Mouse (Mus musculus) cerebellum, postnatal 14 days (tissue): ENCODE results near the gene Itsn1.

Source experiments
- DNase-seq, 2 experiments: peaks; one replicate each; pipeline ENCODE4 v3.0.0; 2021; ENCODE audit warnings: mixed read lengths in 2 of 2

The Itsn1 gene

DNA sequence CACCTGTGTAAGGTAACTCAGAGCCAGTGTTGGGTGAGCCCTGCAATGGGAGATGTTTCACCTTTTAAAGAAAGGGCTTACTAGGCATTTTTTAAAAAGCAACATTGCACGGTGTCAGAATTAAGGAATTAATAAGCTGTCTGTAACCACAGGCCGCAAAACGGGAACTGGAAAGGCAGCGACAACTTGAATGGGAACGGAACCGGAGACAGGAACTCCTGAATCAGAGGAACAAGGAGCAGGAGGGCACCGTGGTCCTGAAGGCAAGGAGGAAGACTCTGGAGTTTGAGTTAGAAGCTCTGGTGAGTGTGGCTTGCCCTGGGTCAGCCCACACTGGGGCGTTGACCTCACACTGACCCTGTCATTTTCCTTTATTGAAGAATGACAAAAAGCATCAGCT lies 91.2 kb downstream of the Itsn1 start:
- DNase-seq: no peak

DNA sequence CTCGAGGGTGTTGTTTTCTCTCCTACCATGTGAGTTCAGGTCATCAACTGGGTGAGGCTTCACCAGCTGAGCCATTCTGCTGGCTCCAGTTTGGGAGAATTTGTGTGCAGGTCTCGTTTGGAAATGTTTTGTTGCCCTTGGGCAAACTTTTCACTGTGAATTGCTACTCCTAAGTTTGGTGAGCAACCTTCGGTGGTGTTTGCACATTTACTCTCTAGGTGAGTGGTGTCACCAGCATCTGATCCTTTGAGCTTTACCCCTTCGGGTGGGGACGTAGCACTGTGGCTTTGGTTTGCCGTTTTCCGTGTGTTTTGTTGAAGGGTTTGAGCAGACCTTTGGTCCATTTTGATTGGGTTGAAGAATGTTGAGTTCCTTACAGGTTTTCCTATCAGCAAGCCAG lies 93.2 kb downstream of the Itsn1 start:
- DNase-seq: no peak

DNA sequence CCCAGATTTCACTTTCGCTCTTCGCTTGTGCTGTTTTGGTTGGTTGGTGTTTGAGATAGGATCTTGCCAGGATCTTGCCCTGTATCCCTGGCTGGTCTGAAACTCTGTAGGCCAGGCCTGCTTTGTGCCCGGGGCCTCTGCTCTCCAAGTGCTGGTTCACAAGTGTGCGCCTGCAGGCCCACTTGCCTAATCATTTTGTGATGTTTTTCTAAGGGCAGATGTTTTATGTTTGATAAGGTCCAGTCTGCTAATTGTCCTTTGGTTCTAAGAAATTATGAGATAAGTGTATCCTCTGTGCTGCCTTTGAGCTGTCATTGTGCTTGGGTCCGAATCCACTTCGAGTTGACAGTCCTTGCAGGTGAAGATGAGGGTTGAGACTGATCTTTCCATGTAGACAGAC lies 93.7 kb downstream of the Itsn1 start:
- DNase-seq: no peak

DNA sequence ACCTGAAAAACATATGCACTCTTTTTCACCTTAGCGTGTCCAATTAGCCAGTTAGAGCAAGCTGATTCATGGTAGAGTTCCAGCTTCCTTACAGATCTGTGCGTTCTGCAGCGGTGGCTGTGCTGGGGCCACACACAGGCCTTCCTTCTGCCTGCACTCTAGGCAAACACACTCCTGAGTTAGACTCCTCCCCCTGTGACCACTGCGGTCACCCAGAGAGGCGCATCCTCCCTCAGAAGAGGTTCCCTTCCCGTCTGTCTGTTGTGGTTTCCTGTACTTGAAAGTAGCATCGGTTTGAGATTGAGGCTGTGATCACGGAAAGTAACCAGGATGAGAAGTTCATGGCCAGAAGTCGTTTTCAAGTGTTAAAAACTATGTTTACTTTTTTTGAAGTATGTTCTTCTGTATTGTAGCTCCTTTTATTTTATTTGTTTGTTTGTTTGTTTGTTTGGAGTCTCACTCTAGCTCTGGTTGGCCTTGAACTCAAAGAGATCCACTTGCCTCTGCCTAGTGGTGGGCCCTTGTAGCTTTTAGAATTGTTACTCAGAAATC lies 96.8 kb downstream of the Itsn1 start:
- no peak for DNase-seq

DNA sequence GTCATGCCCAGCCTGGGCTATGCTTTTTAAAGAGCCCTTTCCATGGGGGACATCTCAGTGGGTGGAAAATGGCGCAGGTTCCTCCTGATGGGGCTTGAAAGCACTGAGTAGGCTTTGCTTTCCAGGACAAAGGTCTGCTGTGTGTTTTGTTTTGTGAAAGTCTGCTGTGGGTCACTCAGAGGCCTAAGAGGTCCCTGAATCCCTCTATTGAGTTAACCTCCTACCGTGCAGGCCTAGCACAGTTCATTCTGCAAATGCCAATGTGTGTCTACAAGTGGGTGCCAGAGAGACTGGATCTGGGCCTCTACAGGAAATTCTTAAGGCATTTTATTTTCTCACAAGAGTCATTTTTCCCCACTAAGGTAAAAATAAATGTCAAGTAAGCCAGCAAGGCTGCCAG lies 97.8 kb downstream of the Itsn1 start:
- no peak for DNase-seq

DNA sequence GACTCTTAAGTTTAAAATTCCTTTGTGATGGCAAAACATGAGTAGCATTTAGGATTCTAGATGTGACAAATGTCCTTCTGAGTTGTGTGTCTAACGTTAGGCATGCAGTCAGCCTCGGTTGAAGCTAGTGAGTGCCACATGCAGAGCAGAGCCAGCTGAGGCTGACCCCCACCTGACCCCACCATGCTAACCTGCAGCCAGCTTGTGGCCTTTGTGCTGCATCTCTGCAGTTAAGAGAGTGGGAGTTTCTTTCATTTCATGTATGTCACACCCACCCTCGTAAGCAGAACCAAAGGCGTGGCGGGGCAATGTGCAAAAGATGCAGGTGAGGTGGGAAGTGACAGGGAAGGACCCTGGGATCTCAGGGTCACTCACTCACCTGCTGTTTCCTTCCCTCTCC lies 98.4 kb downstream of the Itsn1 start:
- DNase-seq: no peak

DNA sequence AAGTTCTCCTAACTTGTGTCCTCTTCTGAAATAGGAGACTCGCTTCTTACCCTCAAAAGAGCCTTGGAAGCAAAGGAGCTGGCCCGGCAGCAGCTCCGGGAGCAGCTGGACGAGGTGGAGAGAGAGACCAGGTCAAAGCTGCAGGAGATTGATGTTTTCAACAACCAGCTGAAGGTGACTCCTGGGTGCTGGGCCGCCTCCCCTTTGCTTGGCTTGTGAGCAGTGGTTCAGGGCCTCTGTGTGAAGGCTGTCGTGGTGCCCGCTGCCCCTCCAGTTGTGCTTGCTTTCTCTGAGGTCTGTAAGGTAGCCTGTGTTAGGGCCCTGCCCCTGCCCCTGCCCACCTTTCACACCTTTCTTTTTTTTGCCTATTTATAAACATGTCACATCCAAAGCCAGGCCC lies 99.1 kb downstream of the Itsn1 start:
- no peak for DNase-seq

DNA sequence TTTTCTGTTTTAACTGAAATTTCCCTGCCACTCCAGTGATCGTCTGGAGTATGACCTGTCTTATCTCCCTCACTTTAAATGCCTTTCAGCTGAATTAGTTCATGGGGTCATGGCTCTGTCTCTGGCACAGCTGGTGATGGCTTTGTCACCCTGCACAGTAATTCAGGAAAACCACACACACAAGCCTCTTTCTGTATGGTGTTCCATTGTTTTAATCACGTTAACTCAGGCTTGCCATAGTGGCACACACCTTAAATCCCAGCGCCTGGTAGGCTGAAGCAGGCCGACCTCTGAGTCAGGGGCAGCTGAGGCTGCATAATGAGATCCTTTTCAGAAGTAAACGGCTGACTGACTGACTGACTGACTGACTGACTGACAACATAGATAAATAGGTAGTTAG lies 99.5 kb downstream of the Itsn1 start:
- no peak for DNase-seq

DNA sequence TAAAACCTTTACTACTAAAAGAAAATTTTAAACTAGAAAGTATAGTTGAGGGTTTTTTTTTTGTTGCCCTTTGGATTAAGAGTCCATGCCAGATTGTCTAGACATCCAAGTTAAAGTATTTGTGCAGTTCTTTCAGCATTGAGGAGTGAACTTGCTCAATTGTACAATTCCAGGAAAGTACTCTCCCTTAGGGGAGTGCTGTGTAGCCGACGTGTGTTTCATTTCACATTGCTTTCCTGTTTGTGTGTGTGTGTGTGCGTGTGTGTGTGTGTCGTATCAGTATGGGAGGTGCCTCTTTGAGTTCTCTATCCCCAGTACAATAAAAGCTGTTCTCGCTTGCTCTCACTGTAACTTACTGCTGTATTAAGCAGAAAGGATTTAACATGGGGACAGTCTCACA lies 100.0 kb downstream of the Itsn1 start:
- DNase-seq: no peak

DNA sequence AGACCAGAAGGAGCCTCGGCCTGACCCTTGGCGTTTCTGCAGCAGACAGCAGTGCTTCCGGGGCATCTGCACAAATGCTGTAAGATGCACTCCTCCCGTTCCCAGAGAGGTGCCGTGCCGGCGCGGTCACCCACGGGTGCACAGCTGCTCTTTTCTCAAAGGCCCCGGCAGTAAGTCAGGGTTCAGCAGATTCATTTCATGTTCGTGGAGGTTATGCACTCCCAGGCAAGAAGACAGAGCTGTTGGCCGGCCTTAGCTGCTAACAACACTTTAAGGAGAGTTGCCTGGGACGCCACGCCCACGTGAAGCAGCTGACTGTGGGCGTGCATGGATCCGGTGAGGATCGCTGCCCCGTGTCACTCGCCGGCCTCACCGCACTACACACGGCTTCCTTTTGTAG lies 101.2 kb downstream of the Itsn1 start:
- DNase-seq: no peak

DNA sequence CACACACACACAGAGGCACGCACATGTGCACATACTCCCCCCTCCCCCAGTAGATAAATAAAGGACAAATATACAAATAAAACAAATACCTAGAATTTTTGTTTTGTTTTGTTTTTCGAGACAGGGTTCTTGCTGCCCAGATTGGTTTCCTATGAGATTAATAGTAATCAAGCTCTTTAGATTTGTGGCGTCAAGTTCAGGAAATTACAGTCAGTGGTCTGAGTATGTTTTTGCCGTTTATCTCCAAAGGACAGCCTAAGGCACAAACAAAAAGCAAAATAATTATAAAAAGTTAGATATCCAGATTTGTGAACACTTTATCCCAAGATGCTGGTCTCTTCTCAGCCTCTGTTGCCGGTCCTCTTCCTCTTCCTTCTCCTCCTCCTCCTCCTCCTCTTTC lies 104.0 kb downstream of the Itsn1 start:
- no peak for DNase-seq

DNA sequence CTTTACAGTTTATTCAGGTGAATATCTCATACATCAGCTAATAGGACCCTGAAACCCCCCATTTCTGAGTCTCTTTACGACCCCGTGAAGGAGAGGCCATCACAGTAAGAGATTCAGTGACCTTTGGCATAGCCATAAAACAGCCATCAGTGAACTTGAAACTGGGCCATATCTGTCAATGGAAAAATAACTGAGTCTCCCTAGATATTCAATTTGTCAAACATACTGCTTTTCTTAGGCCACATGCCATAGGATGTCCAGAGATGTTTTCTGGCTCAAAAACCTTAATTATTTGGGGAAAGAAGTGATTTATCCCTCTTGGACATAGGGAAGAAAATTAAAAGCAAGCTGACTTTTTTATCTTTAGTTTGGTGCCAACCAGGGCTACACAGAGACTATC lies 104.5 kb downstream of the Itsn1 start:
- DNase-seq: no peak

DNA sequence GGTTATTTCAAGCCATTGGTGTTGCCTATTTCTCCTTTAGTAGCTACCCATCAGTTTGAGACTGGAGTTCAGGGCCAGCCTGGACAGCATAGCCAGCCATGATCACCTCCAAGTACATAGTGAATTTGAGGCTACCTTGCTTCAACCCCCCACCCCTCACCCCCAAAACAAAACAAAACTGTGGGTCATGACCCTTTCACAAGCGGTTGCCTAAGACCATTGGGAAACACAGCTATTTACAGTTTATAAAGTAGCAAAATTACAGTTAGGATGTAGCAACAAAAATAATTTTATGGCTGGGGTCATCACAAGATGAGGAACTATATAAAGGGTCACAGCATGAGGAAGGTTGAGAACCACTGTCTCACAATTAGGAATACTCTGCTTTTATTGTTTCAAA lies 104.9 kb downstream of the Itsn1 start:
- no peak for DNase-seq

DNA sequence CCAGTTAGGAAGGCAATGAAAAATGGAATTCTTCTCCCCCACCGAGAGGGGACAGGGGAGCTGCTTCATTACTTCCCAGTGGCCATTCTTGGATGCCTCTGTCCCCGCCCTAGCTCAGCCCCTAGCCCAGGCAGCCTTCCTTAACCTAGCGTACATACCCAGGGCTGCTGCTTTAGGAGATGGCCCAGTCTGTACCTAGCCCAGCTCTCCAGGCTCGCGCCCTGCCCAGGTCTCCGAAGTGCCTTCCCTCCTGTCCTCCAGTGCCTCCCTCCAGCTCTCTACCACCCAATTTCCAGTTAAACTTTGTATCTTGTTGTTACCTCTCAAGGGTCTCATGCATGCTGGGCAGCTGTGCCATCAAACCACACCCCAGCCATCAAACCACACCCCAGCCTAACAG lies 106.7 kb downstream of the Itsn1 start:
- no peak for DNase-seq

DNA sequence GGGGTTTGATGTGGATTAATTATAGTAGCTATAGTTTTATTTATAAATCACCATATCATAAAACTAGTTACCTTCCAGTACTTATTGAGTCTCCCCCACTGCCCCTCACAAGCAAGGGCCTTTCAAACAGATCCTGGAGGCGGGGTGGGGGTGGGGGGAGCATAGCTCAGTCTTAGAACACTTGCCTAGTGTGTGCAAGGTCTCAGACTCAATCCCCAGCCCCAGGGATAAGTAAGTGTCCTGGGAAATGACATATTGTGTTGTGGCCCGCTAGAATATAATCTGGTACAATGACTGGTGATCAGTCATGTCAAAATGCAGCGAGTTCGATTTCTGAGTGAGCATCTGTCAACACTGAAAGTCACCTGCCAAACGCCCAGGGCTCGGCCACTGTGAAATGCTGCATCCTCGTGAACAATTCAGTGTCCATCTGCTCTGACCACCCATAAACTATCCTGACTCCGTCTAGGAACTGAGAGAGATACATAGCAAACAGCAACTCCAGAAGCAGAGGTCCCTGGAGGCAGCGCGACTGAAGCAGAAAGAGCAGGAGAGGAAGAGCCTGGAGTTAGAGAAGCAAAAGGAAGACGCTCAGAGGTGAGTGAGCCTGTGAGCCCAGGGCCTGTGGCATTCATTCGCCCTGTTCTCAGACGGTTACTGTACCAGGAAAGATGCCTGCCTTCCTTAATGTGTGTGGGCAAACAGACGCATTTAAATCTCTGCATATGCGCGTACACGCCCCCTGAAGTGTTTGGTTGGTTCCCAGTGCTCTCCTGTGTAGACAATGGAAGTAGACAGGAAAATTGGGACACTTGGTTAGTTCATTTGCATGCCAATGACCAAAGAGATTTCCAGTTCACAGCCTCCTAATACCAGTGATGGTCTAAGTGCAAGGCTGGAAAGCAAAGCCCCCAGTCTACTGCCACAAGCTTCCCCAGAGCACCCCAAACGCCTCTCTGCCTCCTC lies 107.8 kb downstream of the Itsn1 start:
- DNase-seq: peak; percentile 33 to 44

DNA sequence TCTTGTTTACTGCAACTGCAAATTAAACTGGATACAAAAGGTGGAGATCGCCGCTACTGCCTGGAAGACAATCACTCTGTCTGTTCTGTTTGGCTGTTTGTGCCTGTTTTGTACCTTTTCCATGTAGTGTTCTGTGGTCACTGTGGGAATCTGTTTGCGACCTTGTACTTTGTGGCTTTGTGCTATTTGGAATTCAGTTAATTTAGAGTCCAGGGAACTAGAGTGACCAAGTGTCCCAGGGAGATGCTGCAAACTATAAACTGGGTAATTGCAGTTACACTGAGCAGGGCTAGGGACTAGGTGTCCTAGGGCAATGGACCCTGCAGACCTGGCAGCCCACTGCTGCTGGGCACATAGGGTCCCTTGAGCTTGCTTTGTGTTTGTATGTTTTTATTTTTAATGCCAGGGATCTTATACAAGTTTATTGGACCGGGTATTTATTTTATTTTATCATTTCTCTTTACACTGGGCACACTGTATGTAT lies 108.5 kb downstream of the Itsn1 start:
- DNase-seq: no peak

DNA sequence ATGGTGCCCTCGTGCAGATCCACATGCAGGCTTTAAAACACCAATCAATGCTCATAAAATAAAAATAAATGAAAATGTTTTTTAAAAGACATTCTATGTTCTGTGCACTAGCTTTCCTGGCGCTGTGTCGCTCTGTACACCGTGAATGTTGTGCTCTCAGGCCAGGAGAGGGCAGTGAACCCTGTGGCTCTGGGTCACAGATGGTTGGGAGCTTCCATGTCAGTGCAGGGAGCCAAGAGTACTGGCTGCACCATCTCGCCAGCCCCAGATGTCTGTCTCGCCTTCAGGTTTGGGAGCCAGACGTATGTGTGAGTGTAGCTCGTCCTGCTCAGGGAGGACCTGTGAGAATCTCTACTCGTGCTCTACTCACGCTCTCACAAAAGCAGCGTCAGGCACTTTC lies 109.7 kb downstream of the Itsn1 start:
- peak; percentile 52 to 56 for DNase-seq

DNA sequence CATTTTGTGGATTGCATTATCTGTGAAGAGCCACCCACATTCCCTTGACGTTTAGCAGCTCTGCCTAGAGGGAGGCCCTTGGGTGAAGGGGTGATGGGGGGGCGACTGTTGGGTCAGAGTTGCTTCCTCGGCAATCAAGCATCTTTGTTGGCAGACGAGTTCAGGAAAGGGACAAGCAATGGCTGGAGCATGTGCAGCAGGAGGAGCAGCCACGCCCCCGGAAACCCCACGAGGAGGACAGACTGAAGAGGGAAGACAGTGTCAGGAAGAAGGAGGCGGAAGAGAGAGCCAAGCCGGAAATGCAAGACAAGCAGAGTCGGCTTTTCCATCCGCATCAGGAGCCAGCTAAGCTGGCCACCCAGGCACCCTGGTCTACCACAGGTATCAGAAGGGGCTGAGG lies 110.4 kb downstream of the Itsn1 start:
- DNase-seq: peak in 1 of 2 experiments; percentile 26

DNA sequence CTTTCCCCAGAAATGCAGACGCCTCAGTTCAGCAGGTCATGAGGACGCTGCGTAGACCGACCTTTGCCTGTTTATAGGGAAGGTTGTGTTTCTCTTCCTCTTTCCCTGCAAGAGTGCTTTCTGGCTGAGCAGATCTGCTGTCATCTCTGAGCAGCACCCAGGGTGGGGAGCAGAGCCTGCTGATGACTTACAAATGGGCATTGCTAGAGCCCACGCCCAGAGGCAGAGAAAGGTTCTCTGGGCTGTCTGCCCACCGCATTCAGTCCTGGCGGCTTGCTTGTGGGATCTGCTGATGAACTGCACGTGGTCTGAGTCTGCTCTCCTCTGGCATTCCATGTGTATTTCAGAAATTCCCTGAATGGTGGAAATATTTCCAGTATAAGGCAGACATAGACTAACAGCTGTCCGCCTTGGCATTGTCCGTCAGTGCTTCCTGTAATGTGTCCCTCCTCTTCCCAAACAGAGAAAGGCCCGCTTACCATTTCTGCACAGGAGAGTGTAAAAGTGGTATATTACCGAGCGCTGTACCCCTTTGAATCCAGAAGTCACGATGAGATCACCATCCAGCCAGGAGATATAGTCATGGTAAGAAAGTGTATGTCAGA lies 112.0 kb downstream of the Itsn1 start:
- DNase-seq: peak; percentile 73 to 74

DNA sequence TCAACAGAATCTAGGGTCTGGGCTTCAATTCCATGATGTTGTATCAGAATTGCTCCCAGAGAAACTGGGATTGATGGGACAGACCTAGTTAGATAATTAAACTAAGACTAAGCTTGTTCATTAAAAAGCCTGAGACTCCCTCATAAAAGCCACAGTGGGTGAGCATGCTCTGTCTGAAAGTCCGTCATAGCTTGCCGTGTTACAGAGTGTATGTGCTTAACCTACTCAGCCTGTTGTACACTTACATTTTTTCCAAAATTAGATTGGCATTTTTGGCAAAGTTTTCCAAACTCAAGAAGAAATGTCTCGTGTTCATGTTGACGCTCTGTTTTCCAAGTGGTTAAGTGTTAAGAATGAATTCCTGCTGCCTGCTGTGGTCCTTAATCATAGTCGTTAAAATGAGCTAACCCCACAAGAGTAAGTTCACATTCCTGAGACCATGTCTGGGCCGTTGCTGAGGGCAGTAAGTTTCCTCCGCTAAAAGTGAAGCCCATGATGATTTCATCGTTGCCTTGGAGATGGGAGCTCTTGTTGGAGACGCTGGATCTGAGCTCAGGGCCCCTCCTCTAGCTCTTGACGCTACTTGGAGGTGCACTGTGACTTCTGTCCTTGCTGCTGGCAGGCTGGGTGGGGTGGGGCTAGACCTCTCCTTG lies 117.1 kb downstream of the Itsn1 start:
- no peak for DNase-seq

DNA sequence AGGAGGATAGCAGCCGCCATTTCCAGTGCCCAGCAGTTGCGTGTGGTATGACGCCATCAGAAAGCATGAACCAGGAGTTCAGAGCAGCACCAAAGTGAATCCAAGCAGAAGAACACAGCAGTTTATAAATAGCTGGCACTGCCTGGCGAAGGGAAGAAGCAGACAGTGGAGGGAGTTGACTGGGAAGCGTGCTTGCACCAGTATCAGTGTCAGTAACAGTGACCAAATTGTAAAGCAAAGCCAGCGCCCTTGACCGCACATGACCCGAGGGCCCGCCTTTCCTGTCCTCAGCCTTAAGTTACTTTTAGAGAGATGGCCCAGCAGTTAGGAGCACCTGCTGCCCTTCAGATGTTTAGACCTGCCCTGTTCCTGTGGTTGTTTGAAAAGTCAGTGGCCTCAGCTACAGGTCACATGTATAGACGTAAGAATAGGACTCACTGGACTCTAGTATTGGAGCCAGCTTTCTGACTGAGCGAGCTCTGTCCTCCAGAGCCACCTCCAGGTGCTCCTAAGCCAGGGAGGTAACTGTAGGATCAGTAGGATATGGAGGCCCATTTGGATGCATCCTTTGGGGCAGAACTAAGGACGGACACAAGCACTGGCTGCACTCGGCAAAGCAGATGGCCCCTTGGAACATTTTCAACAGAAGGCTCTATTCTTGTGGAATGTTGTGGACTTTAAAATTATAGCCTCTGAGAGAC lies 118.6 kb downstream of the Itsn1 start:
- DNase-seq: peak in 1 of 2 experiments; percentile 65

DNA sequence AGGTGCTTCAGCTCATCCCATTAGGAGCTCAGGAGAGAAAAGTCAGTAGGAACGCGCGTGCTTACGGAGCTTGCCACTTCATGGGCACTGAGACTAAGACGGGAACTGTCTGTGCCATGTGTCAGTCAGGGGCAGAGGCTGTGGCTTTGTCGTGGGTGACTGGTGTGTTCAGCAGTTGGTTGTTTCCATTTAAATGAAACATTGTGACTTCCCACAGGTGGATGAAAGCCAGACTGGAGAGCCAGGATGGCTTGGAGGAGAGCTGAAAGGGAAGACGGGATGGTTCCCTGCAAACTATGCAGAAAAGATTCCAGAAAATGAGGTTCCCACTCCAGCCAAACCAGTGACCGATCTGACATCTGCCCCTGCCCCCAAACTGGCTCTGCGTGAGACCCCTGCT lies 119.4 kb downstream of the Itsn1 start:
- no peak for DNase-seq
